Mouse (Mus musculus): ENCODE results near the gene Banp. TPM values are rescaled to one million over a fixed set of nuclear protein-coding genes. Genes with fewer than 3 reads are reported as not detected.
A peak's percentile ranks its signal among the peaks of the same experiment; 100 is the strongest.

Banp gene
- total and polyA plus RNA-seq, 2 experiments from 2014 or later, result 10.6 to 27.9 TPM

DNA sequence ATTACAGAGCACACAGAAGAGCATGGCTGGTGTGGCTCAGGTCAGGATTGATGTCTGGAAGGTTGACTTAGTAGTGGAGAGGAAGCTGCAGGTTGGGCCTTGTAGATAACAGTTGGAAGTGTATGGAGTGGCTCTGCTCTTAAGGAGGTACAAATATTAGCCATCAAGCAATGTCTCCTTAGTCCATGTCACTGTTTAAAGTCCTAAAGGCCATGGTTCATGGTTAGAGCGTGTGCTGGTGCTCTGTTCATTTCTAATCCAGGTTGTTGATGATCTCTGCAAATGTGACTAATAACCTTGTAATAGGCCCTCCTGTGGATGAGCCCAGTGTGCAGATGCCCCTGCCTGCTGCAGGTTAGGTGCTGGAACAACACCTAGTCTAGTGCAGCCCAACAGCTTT, 8.8 kb downstream of the Banp start:
- Histone ChIP-seq H3K9ac (replicated peaks; ENCODE audit: low read depth, low read length) (no peak overlapping the region), H3K4me2 (ENCODE audit: low read depth, low read length) (no peak overlapping the region), H3K4me3 (ENCODE audit: low read depth, low read length) (no peak overlapping the region), H3K9me3 (replicated peaks; ENCODE audit: control insufficient read depth, low read length) (no peaks in the 10 kb centered on the region), H3K4me1 (ENCODE audit: control insufficient read depth, insufficient read depth) (peaks cover 14% of the 10 kb centered on the region; the same call in 1 of the 2 replicates), H3K36me3 (replicated peaks; ENCODE audit: control insufficient read depth, insufficient read depth, low read length) (peaks cover 11% of the 10 kb centered on the region), H3K27me3 (ENCODE audit: control insufficient read depth, insufficient read depth, low read length) (no peaks in the 10 kb centered on the region), H3K27ac (ENCODE audit: low read depth) (no peak overlapping the region)
- ATAC-seq (ENCODE audit: insufficient read depth, low read depth), result no peak
- TF ChIP-seq CTCF (IDR thresholded peaks at IDR 0.05; ENCODE audit: low read depth) (0 out of 2 replicates have a peak, but pooled peaks have one; percentile 0), EP300 (IDR thresholded peaks at IDR 0.05; ENCODE audit: low read depth) (no peak)
- 90% methylated on average over 1 of the region's 1 CpGs for WGBS
- no peak for DNase-seq (ENCODE audit: low spot score)

DNA sequence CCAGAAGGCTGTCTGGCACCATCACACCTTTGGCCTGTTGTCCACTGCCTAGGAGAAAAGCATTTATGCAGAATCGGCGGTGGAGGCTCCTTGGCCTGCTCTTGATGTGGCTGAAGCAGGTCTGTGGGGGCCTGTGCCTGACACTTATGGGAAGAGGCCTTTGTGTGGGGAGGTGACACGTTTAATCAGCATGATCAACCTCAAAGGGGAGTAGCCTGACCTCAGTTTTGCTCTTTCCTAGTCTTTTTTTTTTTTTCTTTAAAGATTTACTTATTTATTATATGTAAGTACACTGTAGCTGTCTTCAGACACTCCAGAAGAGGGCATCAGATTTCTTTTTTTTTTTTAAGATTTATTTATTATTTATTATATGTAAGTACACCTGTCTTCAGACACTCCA, 13.3 kb downstream of the Banp start:
- WGBS, result 67% methylated on average over 3 of the region's 3 CpGs
- no peaks in the 10 kb centered on the region for H3K9me3 ChIP-seq (replicated peaks; ENCODE audit: control insufficient read depth, low read length)
- H3K27ac ChIP-seq (ENCODE audit: low read depth), result no peak overlapping the region
- peaks cover 37% of the 10 kb centered on the region for H3K4me1 ChIP-seq (ENCODE audit: control insufficient read depth, insufficient read depth)
- DNase-seq (ENCODE audit: low spot score) (no peak), ATAC-seq (ENCODE audit: insufficient read depth, low read depth) (no peak)
- no peaks in the 10 kb centered on the region for H3K36me3 ChIP-seq (replicated peaks; ENCODE audit: control insufficient read depth, insufficient read depth, low read length)
- TF ChIP-seq EP300 (IDR thresholded peaks at IDR 0.05; ENCODE audit: low read depth), result no peak
- no peak for TF ChIP-seq CTCF (IDR thresholded peaks at IDR 0.05; ENCODE audit: low read depth)
- H3K4me3 ChIP-seq (ENCODE audit: low read depth, low read length), result no peak overlapping the region
- H3K9ac ChIP-seq (replicated peaks; ENCODE audit: low read depth, low read length), result no peak overlapping the region
- no peaks in the 10 kb centered on the region for H3K27me3 ChIP-seq (ENCODE audit: control insufficient read depth, insufficient read depth, low read length)
- H3K4me2 ChIP-seq (ENCODE audit: low read depth, low read length), result no peak overlapping the region

DNA sequence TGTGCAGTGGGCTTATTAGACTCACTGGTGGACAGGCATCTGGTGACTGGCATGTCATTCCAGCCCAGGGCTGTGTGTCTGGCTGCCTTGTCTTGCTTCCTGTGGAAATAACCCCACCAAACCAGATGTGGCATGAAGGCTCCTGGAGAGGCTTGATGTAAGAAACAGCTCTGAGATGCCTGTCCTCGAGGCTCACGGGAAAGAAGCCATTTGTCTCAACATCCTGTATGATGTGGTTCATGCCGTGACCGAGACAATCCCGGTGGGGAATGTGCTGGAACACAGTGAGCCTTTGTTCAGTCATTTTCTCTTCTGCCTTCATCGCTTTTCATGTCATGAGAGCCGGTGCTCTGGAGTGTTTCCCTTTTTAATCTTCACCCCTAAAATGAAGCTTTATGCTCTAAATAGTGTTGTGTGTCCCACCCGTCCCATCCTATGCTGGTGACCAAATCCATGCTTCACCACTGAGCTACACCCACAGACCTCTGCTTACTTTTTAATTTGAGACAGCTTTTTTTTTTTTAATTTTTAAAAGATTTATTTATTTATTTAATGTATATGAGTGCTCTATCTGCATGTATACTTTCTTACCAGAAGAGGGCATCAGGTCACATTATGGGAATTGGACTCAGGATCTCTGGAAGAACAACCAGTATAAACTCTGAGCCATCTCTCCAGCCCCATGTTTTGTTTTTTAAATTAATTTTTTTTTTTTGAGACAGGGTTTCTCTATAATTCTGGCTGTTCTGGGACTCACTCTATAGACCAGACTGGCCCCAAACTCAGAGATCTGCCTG, 15.4 kb downstream of the Banp start:
- H3K4me2 ChIP-seq (ENCODE audit: low read depth, low read length), result no peak overlapping the region
- no peaks in the 10 kb centered on the region for H3K9me3 ChIP-seq (replicated peaks; ENCODE audit: control insufficient read depth, low read length)
- H3K27ac ChIP-seq (ENCODE audit: low read depth), result peak overlapping the region; percentile 82
- H3K9ac ChIP-seq (replicated peaks; ENCODE audit: low read depth, low read length), result no peak overlapping the region
- H3K4me1 ChIP-seq (ENCODE audit: control insufficient read depth, insufficient read depth), result peaks cover 41% of the 10 kb centered on the region
- ATAC-seq (ENCODE audit: insufficient read depth, low read depth) (peak; percentile 21; the same call in 1 of the 2 replicates), DNase-seq (ENCODE audit: low spot score) (peak; percentile 60)
- H3K4me3 ChIP-seq (ENCODE audit: low read depth, low read length), result no peak overlapping the region
- H3K36me3 ChIP-seq (replicated peaks; ENCODE audit: control insufficient read depth, insufficient read depth, low read length), result no peaks in the 10 kb centered on the region
- no peaks in the 10 kb centered on the region for H3K27me3 ChIP-seq (ENCODE audit: control insufficient read depth, insufficient read depth, low read length)
- TF ChIP-seq EP300 (IDR thresholded peaks at IDR 0.05; ENCODE audit: low read depth) (no peak), CTCF (IDR thresholded peaks at IDR 0.05; ENCODE audit: low read depth) (peak; percentile 14; the same call in 1 of the 2 replicates)
- WGBS, result 73% methylated on average over 8 of the region's 8 CpGs

GRCm38 (mm10) chr8:121966110-121966509, 16.6 kb downstream of the Banp start:
- Histone ChIP-seq H3K36me3 (replicated peaks; ENCODE audit: control insufficient read depth, insufficient read depth, low read length) (no peaks in the 10 kb centered on the region), H3K27ac (ENCODE audit: low read depth) (no peak overlapping the region)
- no peak for DNase-seq (ENCODE audit: low spot score)

DNA sequence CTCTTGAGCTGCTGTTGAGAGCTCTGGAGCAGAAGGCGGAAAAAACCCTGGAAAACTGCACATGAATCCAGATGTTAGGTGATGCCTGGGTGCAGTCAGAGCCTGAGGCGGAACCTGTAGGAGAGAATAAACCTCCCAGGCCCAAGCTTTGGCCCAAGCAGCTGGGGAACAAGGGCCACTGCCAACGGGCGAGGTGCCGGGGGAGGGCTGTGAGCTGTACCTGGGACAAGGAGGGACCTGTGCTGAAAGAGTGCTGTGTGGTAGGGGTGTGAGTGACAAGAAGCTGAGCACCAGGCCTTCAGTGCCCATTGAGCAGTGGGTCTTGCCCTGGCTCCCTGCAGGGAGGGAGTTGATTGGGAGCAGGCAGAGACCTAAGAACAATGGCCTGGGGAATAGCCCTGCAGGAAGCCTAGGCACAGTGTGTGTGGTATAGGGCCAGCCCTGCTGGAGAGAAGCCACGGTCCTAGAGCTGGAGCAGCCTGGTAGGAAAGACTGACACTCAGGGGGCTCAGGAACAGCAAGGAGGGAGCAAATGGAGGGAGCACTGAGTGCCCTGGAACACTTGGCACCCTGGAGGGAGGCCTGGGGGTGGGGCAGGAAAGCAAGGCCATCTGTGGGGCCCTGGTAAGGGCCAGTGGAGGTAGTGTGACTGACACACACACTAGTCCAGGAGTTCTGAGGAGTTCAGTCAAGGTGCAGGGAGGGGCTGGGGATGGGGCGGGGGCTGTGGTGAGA, 17.3 kb downstream of the Banp start:
- Histone ChIP-seq H3K4me2 (ENCODE audit: low read depth, low read length) (no peak overlapping the region), H3K9ac (replicated peaks; ENCODE audit: low read depth, low read length) (no peak overlapping the region; the same call in 1 of the 2 replicates), H3K27me3 (ENCODE audit: control insufficient read depth, insufficient read depth, low read length) (no peaks in the 10 kb centered on the region), H3K4me3 (ENCODE audit: low read depth, low read length) (no peak overlapping the region), H3K4me1 (ENCODE audit: control insufficient read depth, insufficient read depth) (peaks cover 41% of the 10 kb centered on the region), H3K27ac (ENCODE audit: low read depth) (no peak overlapping the region), H3K9me3 (replicated peaks; ENCODE audit: control insufficient read depth, low read length) (no peaks in the 10 kb centered on the region), H3K36me3 (replicated peaks; ENCODE audit: control insufficient read depth, insufficient read depth, low read length) (no peaks in the 10 kb centered on the region)
- TF ChIP-seq EP300 (IDR thresholded peaks at IDR 0.05; ENCODE audit: low read depth) (no peak), CTCF (IDR thresholded peaks at IDR 0.05; ENCODE audit: low read depth) (no peak)
- WGBS, result 73% methylated on average over 7 of the region's 7 CpGs
- DNase-seq (ENCODE audit: low spot score) (no peak), ATAC-seq (ENCODE audit: insufficient read depth, low read depth) (peak; percentile 15; the same call in 1 of the 2 replicates)

More at GRCm38 (mm10) chr8:121966110-121966509, 16.6 kb downstream of the Banp start:
- Histone ChIP-seq H3K9ac (replicated peaks; ENCODE audit: low read depth, low read length) (no peak overlapping the region), H3K27me3 (ENCODE audit: control insufficient read depth, insufficient read depth, low read length) (no peaks in the 10 kb centered on the region), H3K4me1 (ENCODE audit: control insufficient read depth, insufficient read depth) (peaks cover 41% of the 10 kb centered on the region), H3K4me2 (ENCODE audit: low read depth, low read length) (no peak overlapping the region), H3K4me3 (ENCODE audit: low read depth, low read length) (no peak overlapping the region), H3K9me3 (replicated peaks; ENCODE audit: control insufficient read depth, low read length) (no peaks in the 10 kb centered on the region)
- 51% methylated on average over 5 of the region's 5 CpGs for WGBS
- no peak for ATAC-seq (ENCODE audit: insufficient read depth, low read depth)
- no peak for TF ChIP-seq CTCF (IDR thresholded peaks at IDR 0.05; ENCODE audit: low read depth)

Measured in heart, postnatal 0 days (tissue).